Mouse (Mus musculus) stomach, embryonic 16.5 days (tissue): ENCODE results near the gene Castor1. TPM values are rescaled to one million over a fixed set of nuclear protein-coding genes. Genes with fewer than 3 reads are reported as not detected.
A peak's percentile ranks its signal among the peaks of the same experiment; 100 is the strongest.
"Not testable (repeated sequence)": the region's sequence is repeated elsewhere in the genome, so short reads cannot be mapped to it uniquely, and the experiment has no call there.

Experiments
- ATAC-seq: fragments of 200-750 bp; cut with Nextera tagmentation; 2 replicates; pipeline ENCODE4 v1.8.0; 2017; ENCODE audit warnings: moderate number of reproducible peaks, moderate TSS enrichment; ENCODE audit not compliant: insufficient read depth, low FRiP score
- H3K27ac ChIP-seq: fragments of 300-500 bp; sonication (generic); 2 replicates; pipeline ENCODE4 v1.5.1; 2014; ENCODE audit warnings: low read length
- H3K27me3 ChIP-seq: fragments of 300-500 bp; sonication (generic); 2 replicates; pipeline ENCODE4 v1.6.1; 2014; ENCODE audit warnings: low read length, control low read depth, mixed read lengths; ENCODE audit not compliant: control insufficient read depth, insufficient read depth
- H3K36me3 ChIP-seq: fragments of 300-500 bp; sonication (generic); 2 replicates; pipeline ENCODE4 v1.6.1; 2014; ENCODE audit warnings: low read length; ENCODE audit not compliant: control insufficient read depth, insufficient read depth
- H3K4me1 ChIP-seq: fragments of 300-500 bp; sonication (generic); 2 replicates; pipeline ENCODE4 v1.6.1; 2014; ENCODE audit warnings: low read length, control low read depth, mixed read lengths; ENCODE audit not compliant: control insufficient read depth, insufficient read depth
- H3K4me2 ChIP-seq: fragments of 300-500 bp; sonication (generic); 2 replicates; pipeline ENCODE4 v1.6.1; 2014; ENCODE audit warnings: low read depth, low read length, mixed read lengths
- H3K4me3 ChIP-seq: fragments of 300-500 bp; sonication (generic); replicated peaks from 2 replicates; pipeline ENCODE4 v1.5.1; 2014; ENCODE audit warnings: mild to moderate bottlenecking, low read length
- H3K9ac ChIP-seq: fragments of 300-500 bp; sonication (generic); 2 replicates; pipeline ENCODE4 v1.6.1; 2014; ENCODE audit warnings: low read length
- H3K9me3 ChIP-seq: fragments of 300-500 bp; sonication (generic); replicated peaks from 2 replicates; pipeline ENCODE4 v1.6.1; 2016; ENCODE audit warnings: low read length, control low read depth; ENCODE audit not compliant: control insufficient read depth
- WGBS: fragments of 180-500 bp; shearing (Covaris S2); extraction: QIAGEN DNeasy Blood & Tissue Kit; methylation state at CpG from one replicate; pipeline ENCODE4 v1.1.7; 2014; 5-methylcytosine and 5-hydroxymethylcytosine counted together
- polyA plus RNA-seq: library from polyadenylated mRNA; unstranded; fragments of >200 nt; fragmentation: Nextera tagmentation; extraction: Ambion mirVana; gene quantifications from 2 replicates; pipeline ENCODE4 v1.2.1, GENCODE M21; 2015

Castor1 gene
- 6.0 and 8.7 TPM in 2 replicates for polyA plus RNA-seq

DNA sequence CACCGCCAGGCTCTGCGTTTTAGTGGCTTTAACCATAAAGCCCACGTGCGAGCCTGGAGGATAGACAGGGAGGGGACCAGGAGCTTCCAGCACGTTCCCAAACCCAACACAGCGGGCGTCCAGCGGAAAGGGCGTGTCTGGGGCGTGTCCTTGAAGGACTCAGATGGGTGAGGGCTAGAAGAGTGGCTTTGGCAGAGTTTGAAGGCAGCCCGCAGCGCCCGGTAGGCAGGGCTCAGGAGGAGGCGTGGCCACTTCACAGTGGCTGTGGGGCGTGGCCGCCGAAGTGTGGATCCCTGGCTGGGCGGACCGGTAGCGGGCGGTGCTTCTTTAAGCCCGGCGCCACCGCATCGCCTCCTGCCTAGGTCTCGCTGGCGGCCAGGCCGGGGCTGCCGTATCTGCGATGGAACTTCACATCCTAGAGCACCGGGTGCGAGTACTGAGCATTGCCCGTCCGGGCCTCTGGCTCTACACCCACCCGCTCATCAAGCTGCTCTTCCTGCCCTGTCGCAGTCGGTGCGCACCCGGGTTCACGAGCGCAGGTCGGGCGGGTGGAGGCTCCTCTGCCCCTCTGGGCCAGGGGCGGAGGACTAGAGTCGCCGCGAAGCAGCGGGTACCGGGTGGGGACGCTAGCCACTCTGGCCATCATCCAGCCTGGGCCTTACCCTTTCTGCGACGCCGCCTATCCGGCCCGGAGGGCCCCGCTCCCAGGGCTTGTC, at the start of gene Castor1:
Gene Castor1 (plus strand): TSS at position 312 of the 716 bp plus-strand sequence.
- H3K4me1 ChIP-seq, result peaks cover 11% of the 10 kb centered on the region; the same call in 1 of the 2 replicates
- 0 out of 2 replicates have a peak, but pooled peaks cover 17% of the 10 kb centered on the region for H3K36me3 ChIP-seq
- no peaks in the 10 kb centered on the region for H3K9me3 ChIP-seq
- H3K27ac ChIP-seq, result peak within 1 kb of the TSS; percentile 40
- H3K4me2 ChIP-seq, result peak within 1 kb of the TSS; percentile 97
- 1% methylated on average over 56 of the region's 56 CpGs for WGBS
- no peaks in the 10 kb centered on the region for H3K27me3 ChIP-seq
- ATAC-seq, result peak; percentile 87
- peak within 1 kb of the TSS; percentile 74 for H3K9ac ChIP-seq
- peak within 1 kb of the TSS; percentile 57 for H3K4me3 ChIP-seq

DNA sequence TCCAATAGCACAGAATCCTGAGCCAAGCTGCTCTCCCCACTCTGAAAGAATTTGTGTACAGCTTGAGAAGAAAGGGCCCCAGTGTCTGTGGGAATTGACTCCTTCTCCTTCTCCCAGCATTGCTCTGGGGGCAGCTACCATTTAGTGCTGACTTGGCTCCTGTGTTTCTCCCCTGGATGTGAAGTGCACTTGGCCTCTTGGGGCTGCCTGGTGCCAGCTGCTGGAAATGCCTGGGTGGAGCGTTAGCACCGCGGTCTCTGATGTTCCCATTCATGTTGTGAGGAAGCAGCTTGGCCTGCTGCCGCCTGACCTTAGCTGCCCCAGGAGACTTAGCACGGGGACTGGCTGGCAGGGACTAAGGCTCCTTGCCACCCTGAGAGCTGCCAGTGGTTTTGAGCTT, 43.4 kb upstream of the Castor1 start:
- Histone ChIP-seq H3K4me2 (no peak overlapping the region), H3K27me3 (no peaks in the 10 kb centered on the region), H3K9me3 (no peaks in the 10 kb centered on the region), H3K36me3 (peaks cover 47% of the 10 kb centered on the region), H3K4me3 (no peak overlapping the region), H3K9ac (no peak overlapping the region), H3K27ac (no peak overlapping the region), H3K4me1 (no peaks in the 10 kb centered on the region)
- no peak for ATAC-seq
- WGBS, result 82% methylated on average over 5 of the region's 5 CpGs

DNA sequence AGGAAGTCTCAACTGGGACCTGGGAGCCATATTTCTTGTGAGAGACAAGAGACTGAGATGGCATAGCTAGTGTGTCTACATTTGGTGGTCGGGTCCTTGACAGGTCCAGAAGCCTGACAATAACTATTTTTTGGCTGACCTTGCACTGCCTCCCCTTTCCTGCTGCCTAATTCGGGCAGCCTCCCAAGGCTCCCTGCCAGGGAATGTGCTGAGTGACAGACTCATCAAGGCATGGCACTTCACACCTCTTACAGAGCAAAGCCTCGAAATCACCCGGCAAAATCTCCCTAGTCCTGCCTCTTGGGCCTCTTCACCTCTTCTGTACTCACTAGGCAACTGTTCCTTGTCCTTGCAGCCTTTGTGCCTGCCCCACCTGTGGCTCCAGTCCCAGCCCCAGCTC, 40.3 kb upstream of the Castor1 start:
- 75% methylated on average over 4 of the region's 4 CpGs for WGBS
- Histone ChIP-seq H3K27me3 (no peaks in the 10 kb centered on the region), H3K4me3 (no peak overlapping the region), H3K27ac (no peak overlapping the region), H3K9ac (no peak overlapping the region), H3K36me3 (peaks cover 54% of the 10 kb centered on the region), H3K4me2 (no peak overlapping the region), H3K9me3 (no peaks in the 10 kb centered on the region), H3K4me1 (no peaks in the 10 kb centered on the region)
- no peak for ATAC-seq

DNA sequence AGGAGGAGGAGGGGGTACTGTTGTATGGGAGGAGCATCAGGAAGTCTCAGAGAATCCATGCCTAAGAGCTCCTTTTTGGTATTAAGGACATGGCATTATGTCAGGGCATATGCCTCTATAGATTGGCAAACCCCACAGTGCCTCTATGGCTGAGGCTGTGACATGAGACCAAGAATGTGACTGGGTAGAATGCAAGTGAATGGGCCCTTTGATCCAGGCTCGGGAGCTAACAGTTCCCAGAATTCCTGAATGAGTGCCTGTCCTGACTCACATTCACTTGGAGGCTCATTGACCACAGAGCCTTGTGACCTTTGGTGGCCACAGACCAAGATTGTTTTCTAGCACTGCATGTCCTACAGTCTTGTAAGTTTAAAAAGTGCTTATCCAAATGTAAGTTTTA, 36.0 kb upstream of the Castor1 start:
- Histone ChIP-seq H3K27me3 (no peaks in the 10 kb centered on the region), H3K36me3 (peaks cover 27% of the 10 kb centered on the region), H3K9ac (no peak overlapping the region), H3K4me2 (no peak overlapping the region), H3K4me1 (peaks cover 9% of the 10 kb centered on the region; the same call in 1 of the 2 replicates), H3K4me3 (no peak overlapping the region), H3K9me3 (no peaks in the 10 kb centered on the region), H3K27ac (no peak overlapping the region)
- 20% methylated on average over 1 of the region's 1 CpGs for WGBS
- no peak for ATAC-seq

DNA sequence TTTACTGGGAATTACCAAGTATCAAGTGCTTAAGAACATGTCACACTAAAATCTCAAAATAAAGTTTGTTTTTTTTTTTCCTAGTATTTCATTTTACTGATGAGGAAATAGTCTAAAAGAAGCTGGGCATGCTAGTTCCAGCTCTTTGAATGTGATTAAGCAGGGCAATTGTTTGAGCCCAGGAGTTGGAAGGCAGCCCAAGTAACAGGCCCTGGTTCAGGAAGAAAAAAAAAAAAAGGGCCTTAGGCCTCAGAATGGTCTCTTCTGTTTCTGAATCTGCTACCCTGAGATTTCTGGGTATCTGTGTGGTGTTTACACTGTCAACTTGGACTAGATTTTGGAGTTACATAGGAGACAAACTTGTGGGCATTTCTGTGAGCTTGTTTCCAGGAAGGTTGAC, 34.5 kb upstream of the Castor1 start:
- Histone ChIP-seq H3K36me3 (peaks cover 18% of the 10 kb centered on the region), H3K4me3 (no peak overlapping the region), H3K9me3 (no peaks in the 10 kb centered on the region), H3K4me2 (no peak overlapping the region), H3K27ac (peak overlapping the region; percentile 75), H3K4me1 (peaks cover 22% of the 10 kb centered on the region), H3K9ac (no peak overlapping the region), H3K27me3 (no peaks in the 10 kb centered on the region)
- no peak for ATAC-seq

DNA sequence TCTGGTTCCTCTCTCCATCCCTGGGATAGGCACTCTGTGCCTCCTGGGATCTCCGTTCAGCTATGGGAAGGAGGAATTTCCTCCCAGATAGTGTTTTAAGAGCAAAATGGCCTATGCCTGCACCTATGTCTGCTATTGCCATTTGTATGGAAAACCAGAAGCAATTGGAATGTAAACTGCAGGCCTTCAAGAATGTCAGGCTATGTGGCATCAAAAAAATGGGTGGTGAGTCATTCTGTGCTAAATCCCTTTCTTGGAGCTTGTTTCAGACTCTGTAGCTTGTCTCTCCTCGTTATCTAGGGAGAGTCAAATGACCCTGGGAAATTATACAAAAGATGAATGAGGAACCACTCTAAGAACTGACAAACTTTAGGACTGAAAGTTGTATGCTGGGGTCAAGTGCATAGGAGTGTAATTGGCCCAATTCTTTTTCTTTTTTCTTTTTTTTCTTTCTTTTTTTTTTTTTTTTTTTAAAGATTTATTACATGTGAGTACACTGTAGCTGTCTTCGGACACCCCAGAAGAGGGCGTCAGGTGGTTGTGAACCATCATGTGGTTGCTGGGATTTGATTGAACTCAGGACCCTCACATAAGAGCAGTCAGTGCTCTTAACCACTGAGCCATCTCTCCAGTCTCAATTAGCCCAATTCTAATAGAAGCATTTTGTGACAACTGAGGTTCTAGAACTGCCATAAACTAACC, 33.6 kb upstream of the Castor1 start:
- 48% methylated on average over 4 of the region's 4 CpGs for WGBS
- peak overlapping the region; percentile 67 for H3K27ac ChIP-seq
- ATAC-seq, result no peak

DNA sequence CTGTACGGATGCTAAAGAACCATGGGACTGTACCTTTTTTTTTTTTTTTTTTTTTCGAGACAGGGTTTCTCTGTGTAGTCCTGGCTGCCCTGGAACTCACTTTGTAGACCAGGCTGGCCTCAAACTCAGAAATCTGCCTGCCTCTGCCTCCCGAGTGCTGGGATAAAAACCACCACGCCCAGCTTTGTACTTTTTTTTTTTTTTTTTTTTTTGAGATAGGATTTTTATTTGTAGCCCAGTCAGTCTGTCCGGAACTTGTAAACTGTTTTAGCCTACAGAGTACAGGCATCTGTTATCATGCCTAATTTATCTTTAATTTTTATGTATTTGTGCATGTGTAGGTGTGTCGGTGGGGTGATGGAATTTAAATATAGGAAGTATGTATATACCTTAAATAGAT, 32.5 kb upstream of the Castor1 start:
- H3K9ac ChIP-seq, H3K4me3 ChIP-seq, ATAC-seq, H3K9me3 ChIP-seq, H3K27me3 ChIP-seq, H3K36me3 ChIP-seq, H3K27ac ChIP-seq, H3K4me2 ChIP-seq: not testable (repeated sequence)
- WGBS, result 80% methylated on average over 6 of the region's 6 CpGs
- peaks cover 33% of the 10 kb centered on the region for H3K4me1 ChIP-seq

More for the DNA sequence above, 33.6 kb upstream of the Castor1 start:
- peaks cover 26% of the 10 kb centered on the region for H3K4me1 ChIP-seq
- H3K27me3 ChIP-seq, result no peaks in the 10 kb centered on the region
- no peaks in the 10 kb centered on the region for H3K9me3 ChIP-seq
- H3K4me3 ChIP-seq, result no peak overlapping the region
- peaks cover 12% of the 10 kb centered on the region; the same call in 1 of the 2 replicates for H3K36me3 ChIP-seq
- H3K4me2 ChIP-seq, result no peak overlapping the region
- H3K9ac ChIP-seq, result no peak overlapping the region

DNA sequence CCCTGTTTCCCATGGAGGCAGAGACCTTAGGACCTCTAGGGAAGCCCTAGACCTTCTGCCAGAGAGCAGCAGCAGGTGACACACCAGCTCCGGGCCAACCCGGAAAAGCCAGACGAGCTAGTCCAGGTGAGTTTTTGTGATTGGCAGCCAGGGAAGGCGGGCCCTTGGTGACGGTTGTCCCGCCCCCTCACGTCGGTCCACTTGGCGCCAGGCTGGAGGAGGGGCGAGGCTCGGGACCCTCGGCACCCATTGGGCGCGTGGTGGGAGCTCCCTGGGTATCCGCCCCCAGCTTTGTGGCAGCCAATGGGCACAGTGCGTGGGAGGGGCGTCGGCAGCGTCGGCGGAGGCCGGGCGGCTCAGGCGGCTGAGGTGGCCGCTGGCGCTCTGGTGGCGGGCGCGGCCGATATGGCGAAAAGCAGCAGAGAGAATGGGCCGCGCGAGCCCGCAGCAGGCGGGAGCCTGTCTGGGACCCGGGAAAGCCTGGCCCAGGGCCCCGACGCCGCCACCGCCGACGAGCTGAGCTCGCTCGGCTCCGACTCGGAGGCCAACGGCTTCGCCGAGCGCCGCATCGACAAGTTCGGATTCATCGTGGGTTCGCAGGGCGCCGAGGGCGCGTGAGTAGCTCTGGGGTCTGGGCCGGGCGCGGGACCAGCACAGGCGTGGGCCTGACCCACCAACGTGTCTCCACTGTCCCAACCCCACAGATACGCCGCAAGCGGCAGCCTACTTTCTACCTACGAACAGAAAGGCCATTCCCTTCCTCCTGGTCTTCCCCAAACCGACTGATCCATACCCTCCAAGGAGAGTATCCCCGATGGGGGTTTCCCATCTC, 31.3 kb upstream of the Castor1 start, which contains the start of gene Tbc1d10a:
Gene Tbc1d10a (plus strand): TSS at position 304 of the 832 bp plus-strand sequence.
- H3K27me3 ChIP-seq, result no peaks in the 10 kb centered on the region
- ATAC-seq, result peak; percentile 99
- 0 out of 2 replicates have a peak, but pooled peaks cover 1% of the 10 kb centered on the region for H3K36me3 ChIP-seq
- no peaks in the 10 kb centered on the region for H3K9me3 ChIP-seq
- H3K4me1 ChIP-seq, result peaks cover 41% of the 10 kb centered on the region
- H3K27ac ChIP-seq, result peak within 1 kb of the TSS; percentile 67
- peak within 1 kb of the TSS; percentile 97 for H3K9ac ChIP-seq
- peak within 1 kb of the TSS; percentile 91 for H3K4me3 ChIP-seq
- WGBS, result under 1% methylated on average over 69 of the region's 71 CpGs
- peak within 1 kb of the TSS; percentile 86 for H3K4me2 ChIP-seq
